Mouse (Mus musculus) kidney, adult 2 months (tissue): ENCODE results near the gene Pelo. TPM values are rescaled to one million over a fixed set of nuclear protein-coding genes. Genes with fewer than 3 reads are reported as not detected.

ENCODE experiments used
- DNase-seq: peaks from one replicate; pipeline ENCODE4 v3.0.0; 2021
- H3K27ac ChIP-seq: fragments of 200-500 bp; 2 replicates; pipeline ENCODE4 v1.5.1; 2012; ENCODE audit warnings: low read depth, low read length, control low read depth, inconsistent platforms; ENCODE audit not compliant: insufficient read depth
- H3K27me3 ChIP-seq: fragments of 200-500 bp; replicated peaks from 2 replicates; pipeline ENCODE4 v1.6.1; 2012; ENCODE audit warnings: mild to moderate bottlenecking, moderate library complexity, low read length, inconsistent platforms; ENCODE audit not compliant: control insufficient read depth, insufficient read depth
- H3K36me3 ChIP-seq: fragments of 200-500 bp; 2 replicates; pipeline ENCODE4 v1.6.1; 2012; ENCODE audit warnings: mild to moderate bottlenecking, moderate library complexity, low read length, inconsistent platforms; ENCODE audit not compliant: control insufficient read depth, insufficient read depth
- H3K4me1 ChIP-seq: fragments of 200-500 bp; 2 replicates; pipeline ENCODE4 v1.6.1; 2011; ENCODE audit warnings: low read length; ENCODE audit not compliant: control insufficient read depth, insufficient read depth
- H3K4me3 ChIP-seq: fragments of 200-500 bp; 2 replicates; pipeline ENCODE4 v1.5.1; 2011; ENCODE audit warnings: mild to moderate bottlenecking, low read depth, low read length, control low read depth; ENCODE audit not compliant: insufficient read depth
- CTCF ChIP-seq: fragments of 200-500 bp; conservative IDR thresholded peaks from 2 replicates; pipeline ENCODE4 v1.5.1; 2011; ENCODE audit warnings: low read depth, mild to moderate bottlenecking, control low read depth, low read length, moderate library complexity, mixed read lengths; ENCODE audit not compliant: insufficient read depth, insufficient read length
- POLR2A ChIP-seq: fragments of 200-500 bp; IDR thresholded peaks from one replicate; pipeline ENCODE4 v1.6.1; 2011; ENCODE audit warnings: low read depth, low read length, control low read depth
- WGBS: fragments of 180-500 bp; shearing (Covaris S2); methylation state at CpG from one replicate; pipeline ENCODE4 v1.1.7; 2018; 5-methylcytosine and 5-hydroxymethylcytosine counted together
- polyA plus RNA-seq: library from polyadenylated mRNA; depleted of rRNA; stranded (reverse); fragments of >200 nt; gene quantifications from 2 replicates; pipeline ENCODE4 v1.2.3, GENCODE M21; 2012

Pelo gene
- polyA plus RNA-seq, 1 experiment: 32.3 TPM

DNA sequence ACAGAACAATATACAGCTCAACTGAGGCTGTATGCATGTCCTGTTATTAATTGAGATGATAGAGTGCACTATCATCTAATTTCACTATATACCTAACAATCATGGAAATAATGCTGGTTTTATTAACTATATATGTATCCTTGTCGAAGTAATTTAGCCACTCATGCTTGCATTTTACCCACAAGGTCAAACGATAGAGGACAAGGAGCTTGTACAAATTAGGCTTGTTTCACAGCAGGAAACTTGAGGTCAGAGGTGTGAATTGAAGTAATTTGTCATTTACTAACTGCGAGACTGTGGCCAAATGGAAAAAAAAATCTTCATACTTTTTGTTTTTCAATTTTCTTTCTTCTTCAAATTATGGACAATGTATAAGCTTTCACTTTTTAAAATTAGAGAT lies 8.2 kb upstream of the Pelo start:
- Histone ChIP-seq H3K36me3 (no peaks in the 10 kb centered on the region; the same call in 1 of the 2 replicates), H3K4me1 (peaks cover 24% of the 10 kb centered on the region), H3K27me3 (no peaks in the 10 kb centered on the region), H3K27ac (no peak overlapping the region), H3K4me3 (no peak overlapping the region)
- DNase-seq: peak; percentile 52
- WGBS: 30% methylated on average over 3 of the region's 3 CpGs
- TF ChIP-seq POLR2A (no peak), CTCF (no peak)

- H3K36me3 ChIP-seq: no peaks in the 10 kb centered on the region; the same call in 1 of the 2 replicates
- peaks cover 24% of the 10 kb centered on the region for H3K4me1 ChIP-seq
- no peak for TF ChIP-seq CTCF
- TF ChIP-seq POLR2A: no peak
- peak overlapping the region; percentile 52; the same call in 1 of the 2 replicates for H3K27ac ChIP-seq
- H3K27me3 ChIP-seq: no peaks in the 10 kb centered on the region
- WGBS: 50% methylated on average over 5 of the region's 5 CpGs
- H3K4me3 ChIP-seq: no peak overlapping the region
- DNase-seq: no peak
These were observed 7.0 kb upstream of the Pelo start for GRCm38 (mm10) chr13:115096965-115097364.

- peak; percentile 70 for DNase-seq
- Histone ChIP-seq H3K27ac (no peak overlapping the region), H3K4me1 (peaks cover 27% of the 10 kb centered on the region), H3K4me3 (no peak overlapping the region), H3K27me3 (no peaks in the 10 kb centered on the region), H3K36me3 (no peaks in the 10 kb centered on the region; the same call in 1 of the 2 replicates)
- whole genome bisulfite sequencing: 6% methylated on average over 2 of the region's 2 CpGs
- TF ChIP-seq POLR2A (no peak), CTCF (no peak)
These were observed 6.2 kb upstream of the Pelo start for GRCm38 (mm10) chr13:115096216-115096615.

DNA sequence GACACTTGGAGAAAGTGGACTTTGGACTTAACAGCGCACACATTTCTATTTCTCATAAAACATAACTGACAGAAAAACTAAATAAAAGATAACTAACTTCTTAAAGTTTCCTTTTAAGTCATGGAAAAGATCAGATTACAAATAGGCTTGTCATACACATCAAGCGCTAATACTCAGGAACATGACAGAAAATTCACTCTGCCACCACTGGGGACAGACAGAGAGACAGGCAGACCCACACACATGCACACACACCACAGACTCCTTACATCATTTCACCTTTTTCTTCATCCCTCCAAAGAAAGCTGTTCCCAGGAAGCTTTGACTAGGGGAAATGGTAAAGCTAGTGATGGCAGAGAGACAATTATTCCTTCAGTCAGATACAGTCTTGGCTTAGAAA lies 5.4 kb upstream of the Pelo start:
- Histone ChIP-seq H3K36me3 (no peaks in the 10 kb centered on the region; the same call in 1 of the 2 replicates), H3K4me3 (no peak overlapping the region), H3K4me1 (peaks cover 28% of the 10 kb centered on the region), H3K27me3 (no peaks in the 10 kb centered on the region), H3K27ac (0 out of 2 replicates have a peak overlapping the region, but pooled peaks have one; percentile 22)
- no peak for DNase-seq
- TF ChIP-seq POLR2A (no peak), CTCF (peak; percentile 27; the same call in 1 of the 2 replicates)
- 75% methylated on average over 2 of the region's 2 CpGs for WGBS

DNA sequence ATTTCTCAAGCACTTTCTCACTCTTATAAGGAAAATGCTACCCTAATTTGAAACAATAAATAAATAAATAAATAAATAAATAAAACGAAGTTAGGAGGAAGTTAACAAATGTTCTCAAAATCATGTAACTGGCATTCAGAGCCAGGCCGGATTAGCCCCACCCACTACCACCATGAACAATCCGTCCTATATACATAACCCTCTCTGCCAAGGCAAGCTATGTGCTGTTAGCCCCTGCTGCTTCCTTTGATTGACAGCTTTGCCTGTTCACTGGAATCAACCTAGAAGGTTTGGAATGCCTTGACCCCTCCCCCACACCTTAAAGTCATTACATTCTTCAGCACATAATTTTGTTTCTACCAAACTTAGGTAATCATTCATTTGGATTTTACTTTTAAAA lies 1.5 kb upstream of the Pelo start:
- TF ChIP-seq POLR2A (no peak), CTCF (no peak)
- no peak for DNase-seq
- no peak overlapping the region for H3K27ac ChIP-seq
- peaks cover 25% of the 10 kb centered on the region for H3K4me1 ChIP-seq
- H3K4me3 ChIP-seq: no peak overlapping the region
- peaks cover 5% of the 10 kb centered on the region for H3K36me3 ChIP-seq
- 40% methylated on average over 3 of the region's 3 CpGs for WGBS
- no peaks in the 10 kb centered on the region for H3K27me3 ChIP-seq

DNA sequence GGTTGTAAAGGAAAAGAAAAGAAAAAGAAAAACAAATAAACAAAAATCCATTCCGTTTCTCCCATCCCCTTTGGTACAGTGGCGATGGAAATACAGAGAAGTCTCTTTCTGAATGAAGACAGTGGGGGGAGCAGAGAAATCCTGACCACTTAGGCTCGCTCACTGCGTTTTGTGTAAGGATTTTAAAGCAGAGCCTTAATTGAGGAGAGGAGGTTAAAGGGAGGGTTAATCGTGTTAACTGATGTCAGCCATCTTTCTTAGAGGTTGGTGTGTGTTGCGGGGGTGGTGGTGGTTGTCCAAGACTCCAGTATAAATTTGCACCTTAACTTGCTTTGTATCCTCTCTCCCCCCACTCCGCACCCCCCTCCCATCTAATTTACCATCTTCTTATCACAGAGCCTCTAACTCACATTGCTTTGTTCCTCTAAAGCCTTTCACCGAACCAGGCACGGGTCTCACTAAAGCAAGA lies 1.0 kb upstream of the Pelo start:
- H3K27ac ChIP-seq: peak overlapping the region; percentile 96
- no peak for DNase-seq
- H3K4me3 ChIP-seq: peak overlapping the region; percentile 19
- H3K4me1 ChIP-seq: peaks cover 23% of the 10 kb centered on the region
- peaks cover 5% of the 10 kb centered on the region for H3K36me3 ChIP-seq
- TF ChIP-seq CTCF (no peak), POLR2A (no peak)
- 28% methylated on average over 9 of the region's 9 CpGs for WGBS
- H3K27me3 ChIP-seq: no peaks in the 10 kb centered on the region

GRCm38 (mm10) chr13:115089395-115090025 lies 476 bp downstream of the Pelo start:
- H3K27ac ChIP-seq: peak overlapping the region; percentile 66
- no peak for TF ChIP-seq CTCF
- TF ChIP-seq POLR2A: peak; percentile 17
- peak overlapping the region; percentile 64 for H3K4me3 ChIP-seq
- DNase-seq: peak; percentile 80
- H3K4me1 ChIP-seq: peaks cover 17% of the 10 kb centered on the region; the same call in 1 of the 2 replicates
- peaks cover 5% of the 10 kb centered on the region for H3K36me3 ChIP-seq
- no peaks in the 10 kb centered on the region for H3K27me3 ChIP-seq
- under 1% methylated on average over 35 of the region's 35 CpGs for WGBS

DNA sequence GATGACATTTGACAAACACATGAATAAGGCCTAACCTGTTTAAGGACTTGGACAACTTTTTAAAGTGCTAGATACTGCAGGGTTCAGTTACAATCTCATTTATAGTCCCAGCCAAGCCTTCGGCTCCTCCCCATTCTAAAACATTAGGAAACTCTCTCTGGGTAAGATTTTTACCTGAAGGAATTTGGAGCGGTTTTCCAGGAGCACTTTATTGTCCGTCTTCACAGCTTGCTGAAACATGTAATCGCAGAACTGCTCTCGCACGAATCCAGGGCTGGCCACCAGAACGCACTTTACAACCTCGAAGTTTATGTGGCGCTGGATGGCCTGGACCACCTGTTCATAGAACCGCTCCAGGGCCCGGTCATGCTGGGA lies 979 bp downstream of the Pelo start:
- 16% methylated on average over 11 of the region's 11 CpGs for WGBS
- H3K4me3 ChIP-seq: peak overlapping the region; percentile 64
- no peak for TF ChIP-seq POLR2A
- no peak for TF ChIP-seq CTCF
- H3K27me3 ChIP-seq: no peaks in the 10 kb centered on the region
- peaks cover 17% of the 10 kb centered on the region; the same call in 1 of the 2 replicates for H3K4me1 ChIP-seq
- H3K27ac ChIP-seq: peak overlapping the region; percentile 66
- no peak for DNase-seq
- peaks cover 5% of the 10 kb centered on the region for H3K36me3 ChIP-seq
